Mouse (Mus musculus) frontal cortex, postnatal 10 days (tissue): Measurements from ENCODE around the gene Gng3.
"Not testable (repeated sequence)": the region's sequence is repeated elsewhere in the genome, so short reads cannot be mapped to it uniquely, and the experiment has no call there.

Experiments
- DNase-seq, 2 experiments: peaks; one replicate each; pipeline ENCODE4 v3.0.0; 2022; ENCODE audit warnings: low spot score in 2 of 2, mixed read lengths in 1 of 2

The Gng3 gene

DNA sequence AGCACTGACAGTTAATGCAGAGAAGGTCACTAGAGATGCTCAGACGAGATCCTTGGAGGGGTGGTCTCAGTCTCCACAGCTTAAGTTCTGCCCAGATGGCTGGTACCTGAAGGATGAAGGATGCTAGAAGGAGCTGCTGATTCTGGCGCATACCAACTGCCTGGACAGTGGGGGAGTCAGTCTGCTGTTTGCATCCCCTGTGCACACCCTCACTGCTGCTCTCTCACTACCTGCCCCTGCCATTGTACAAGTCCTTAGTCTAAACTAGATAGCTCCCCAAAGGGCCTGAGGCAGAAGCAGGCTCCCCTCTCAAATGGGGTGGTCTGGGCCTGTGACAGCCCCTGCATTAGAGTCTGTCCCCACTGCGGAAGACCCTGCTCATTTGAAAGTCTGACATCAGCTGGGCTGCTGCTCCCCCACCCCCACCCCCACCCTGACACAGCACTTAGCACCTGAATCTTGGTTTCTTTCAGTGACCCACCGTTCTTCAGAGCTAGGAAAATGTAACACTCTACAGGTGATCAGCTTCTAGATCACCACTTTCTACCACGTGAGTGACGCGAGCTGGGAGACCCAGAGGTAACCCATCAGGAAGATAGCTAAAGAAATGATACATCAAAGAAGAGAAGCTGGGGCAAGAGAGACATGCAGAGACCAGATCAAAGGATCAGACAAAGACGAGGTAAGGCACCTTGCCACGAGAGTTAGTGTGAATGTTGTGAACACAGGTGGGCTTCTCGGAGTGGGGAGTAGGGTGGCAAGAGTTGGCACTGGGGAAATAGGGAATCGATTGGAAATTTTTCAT lies at the start of gene Gng3:
TSS of gene Gng3 (minus strand) at position 92 of the 805 bp plus-strand sequence.
- DNase-seq = peak; percentile 78 to 84

DNA sequence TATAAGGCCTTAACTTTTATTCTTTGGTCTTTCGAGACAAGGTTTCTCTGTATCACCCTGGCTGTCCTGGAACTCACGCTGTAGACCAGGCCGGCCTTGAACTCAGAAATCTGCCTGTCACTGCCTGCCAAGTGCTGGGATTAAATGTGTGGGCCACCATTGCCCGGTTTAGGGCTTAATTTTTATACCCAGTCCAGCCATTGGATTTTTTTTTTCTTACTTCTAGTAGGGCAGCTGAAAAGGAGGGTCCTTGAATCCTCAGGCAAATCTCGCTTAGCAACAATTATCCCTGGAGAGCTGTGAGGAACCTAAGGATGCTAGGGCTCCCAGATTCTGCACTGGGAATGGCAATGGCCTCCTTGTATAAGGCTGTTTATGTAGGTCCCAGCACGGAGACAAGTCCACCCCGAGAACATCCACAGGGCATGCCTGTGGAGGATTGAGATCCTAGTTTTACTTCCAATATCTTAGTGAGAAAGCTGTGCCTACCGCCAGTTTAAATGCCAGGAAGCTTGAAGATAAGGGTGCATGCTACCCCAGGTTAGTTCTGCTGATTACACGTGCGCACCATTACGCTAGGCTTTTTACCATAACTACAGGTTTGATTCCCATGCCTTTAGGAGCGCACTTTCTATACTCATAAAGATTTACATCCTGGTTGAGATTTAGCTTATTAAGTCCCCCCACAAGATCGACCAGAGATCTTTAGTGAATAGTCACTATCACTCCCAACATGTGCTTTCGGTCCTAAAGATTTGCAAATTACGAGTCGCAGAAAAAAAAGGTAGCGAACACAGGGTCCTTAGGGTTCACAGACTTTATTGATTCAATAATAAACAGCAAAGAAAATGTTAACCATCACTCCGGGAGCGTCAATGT lies 48.8 kb upstream of the Gng3 start:
- no peak for DNase-seq

DNA sequence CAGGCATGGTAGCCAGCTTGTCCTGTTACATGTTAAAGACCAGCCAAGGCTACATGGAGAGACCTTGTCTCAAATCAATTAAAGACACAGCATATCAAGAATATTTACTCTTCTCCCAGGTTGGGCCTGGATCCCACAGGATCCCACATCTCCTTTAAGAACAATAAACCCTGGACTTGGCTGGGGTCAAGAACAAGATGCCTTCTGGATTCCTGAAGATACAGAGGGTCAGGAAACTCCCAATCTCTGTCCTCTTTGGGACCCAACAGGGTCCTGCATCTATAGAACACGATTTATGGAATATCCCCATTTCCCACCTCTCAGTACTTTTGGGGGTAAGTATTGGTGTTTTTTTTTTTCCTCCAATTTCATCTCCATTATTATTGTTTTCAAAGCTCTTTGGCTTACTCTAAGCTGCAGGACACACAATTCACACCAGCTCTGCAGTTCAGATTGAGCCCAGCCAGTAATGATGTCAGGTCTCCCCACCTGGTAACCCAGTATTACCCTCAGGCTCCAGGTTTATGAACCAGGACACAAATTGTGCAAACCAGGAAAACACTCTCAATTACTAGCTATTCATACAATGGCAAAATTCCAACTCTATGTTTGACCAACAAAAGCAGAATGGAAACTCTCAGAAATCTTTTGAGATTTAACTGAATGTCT lies 48.1 kb upstream of the Gng3 start:
- no peak for DNase-seq

DNA sequence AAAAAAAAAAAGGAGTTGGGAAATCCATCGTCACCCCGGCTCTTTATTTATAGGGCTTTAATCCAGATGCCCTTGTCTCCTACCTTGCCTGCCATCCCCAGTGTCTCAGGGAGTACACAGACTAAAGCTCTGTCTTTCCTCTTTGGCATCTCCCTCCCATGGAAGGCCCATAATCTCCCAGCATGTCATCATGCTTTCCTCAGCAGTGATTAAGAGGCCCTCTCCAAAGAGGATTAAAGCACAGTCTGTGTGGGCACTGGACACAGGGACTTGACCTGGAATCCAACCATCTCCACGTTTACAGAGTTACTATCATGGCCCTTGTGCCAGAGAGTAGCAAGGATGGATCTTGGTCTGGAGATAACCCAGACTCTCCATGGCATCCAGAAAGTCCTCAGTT lies 44.6 kb upstream of the Gng3 start, which contains the start of the genes Lbhd1 and Gm49403:
TSS of gene Lbhd1 (plus strand) at position 117 of the 400 bp plus-strand sequence.
TSS of gene Gm49403 (plus strand) at position 315 of the 400 bp plus-strand sequence.
- no peak for DNase-seq

DNA sequence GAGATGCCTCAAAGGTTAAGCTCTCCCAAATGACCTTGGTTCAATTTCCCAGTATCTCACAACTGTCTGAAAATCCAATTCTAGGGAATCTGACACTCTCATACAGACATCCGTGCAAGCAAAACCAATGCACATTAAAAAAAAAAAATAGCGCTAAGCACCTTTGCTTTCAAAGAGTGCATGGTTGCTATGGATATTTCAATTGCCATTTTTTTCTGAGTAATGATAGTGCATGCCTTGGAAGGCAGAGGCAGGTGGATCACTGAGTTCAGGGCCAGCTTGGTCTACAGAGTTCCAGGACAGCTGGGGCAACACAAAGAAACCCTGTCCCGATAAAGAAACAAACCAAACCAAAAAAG lies 42.0 kb upstream of the Gng3 start:
- no peak for DNase-seq

DNA sequence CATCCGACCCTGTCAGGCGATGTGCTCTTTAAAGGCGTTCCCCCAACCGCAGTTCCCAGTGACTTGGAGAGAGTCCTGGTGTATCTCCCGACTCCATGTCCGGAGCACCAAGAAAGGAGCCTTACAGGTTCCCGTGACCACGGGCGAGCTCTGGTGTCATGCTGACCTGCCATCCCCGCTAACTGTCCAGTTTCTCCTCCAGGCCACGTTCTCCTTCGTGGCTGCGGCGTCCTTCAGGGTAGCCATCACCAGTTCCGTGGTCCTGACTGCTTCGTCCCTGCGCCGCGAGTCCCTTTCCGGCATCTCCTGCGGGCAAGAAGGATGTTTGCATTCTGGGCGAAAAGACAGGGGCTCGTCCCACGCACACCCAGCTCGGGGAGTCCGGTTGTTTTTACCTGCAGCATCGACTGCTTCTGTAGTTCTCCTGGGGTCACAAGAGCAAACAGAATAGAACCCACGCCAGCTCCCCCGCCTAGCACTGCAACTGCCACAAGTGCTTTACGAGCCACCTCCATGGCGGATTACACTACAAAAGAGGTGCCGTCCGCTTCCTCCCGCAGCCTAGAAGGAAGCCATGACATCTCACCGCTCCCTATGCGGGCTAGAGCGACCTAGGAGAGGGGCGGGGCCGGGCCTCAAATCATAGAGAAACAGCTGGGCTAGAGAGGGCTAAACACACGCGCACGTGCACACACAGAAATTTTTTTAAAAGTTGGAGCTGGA lies 41.5 kb upstream of the Gng3 start, which contains the start of gene Uqcc3:
TSS of gene Uqcc3 (minus strand) at position 613 of the 723 bp plus-strand sequence.
- peak; percentile 85 to 87 for DNase-seq

DNA sequence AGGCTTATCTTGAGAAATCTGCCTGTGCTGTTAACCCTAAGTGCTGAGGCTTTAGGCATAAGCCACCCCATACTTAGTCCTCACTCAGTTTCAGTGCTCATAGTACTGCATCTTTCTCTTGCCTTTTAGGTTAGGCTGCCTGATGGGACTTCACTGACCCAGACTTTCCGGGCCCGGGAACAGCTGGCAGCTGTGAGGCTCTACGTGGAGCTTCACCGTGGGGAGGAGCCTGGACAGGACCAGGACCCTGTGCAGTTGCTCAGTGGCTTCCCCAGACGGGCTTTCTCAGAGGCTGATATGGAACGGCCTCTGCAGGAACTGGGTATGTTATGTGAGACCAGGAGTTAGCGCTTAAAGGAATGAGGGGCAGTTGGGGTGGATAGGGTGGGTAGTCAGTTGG lies 36.0 kb upstream of the Gng3 start:
- no peak for DNase-seq

DNA sequence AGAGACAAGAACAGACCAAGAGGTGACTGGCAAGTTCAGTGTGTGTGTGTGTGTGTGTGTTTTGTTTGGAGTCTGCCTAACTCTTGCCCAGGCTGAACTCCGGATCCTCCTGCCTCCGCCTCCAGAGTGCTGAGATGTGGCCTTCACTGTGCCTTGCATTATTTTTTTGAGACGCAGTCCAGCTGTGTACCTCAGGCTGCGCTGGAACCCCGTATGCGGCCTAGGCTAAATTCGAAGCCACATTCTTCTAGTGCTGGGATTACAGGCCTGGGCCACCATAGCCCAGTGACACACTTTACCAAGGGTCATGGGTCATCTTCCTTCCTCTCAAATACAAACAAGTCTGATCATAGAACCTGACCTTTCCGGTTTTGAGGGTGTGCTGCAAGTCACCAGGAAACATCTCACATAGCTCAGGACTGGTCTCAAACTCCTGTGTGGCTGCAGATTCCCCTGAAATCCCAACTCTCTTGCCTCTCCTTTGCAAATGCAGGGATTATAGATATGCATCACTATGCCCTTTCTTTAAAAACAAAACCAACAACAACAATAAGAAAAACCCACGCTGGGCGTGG lies 33.4 kb upstream of the Gng3 start:
- DNase-seq = no peak

DNA sequence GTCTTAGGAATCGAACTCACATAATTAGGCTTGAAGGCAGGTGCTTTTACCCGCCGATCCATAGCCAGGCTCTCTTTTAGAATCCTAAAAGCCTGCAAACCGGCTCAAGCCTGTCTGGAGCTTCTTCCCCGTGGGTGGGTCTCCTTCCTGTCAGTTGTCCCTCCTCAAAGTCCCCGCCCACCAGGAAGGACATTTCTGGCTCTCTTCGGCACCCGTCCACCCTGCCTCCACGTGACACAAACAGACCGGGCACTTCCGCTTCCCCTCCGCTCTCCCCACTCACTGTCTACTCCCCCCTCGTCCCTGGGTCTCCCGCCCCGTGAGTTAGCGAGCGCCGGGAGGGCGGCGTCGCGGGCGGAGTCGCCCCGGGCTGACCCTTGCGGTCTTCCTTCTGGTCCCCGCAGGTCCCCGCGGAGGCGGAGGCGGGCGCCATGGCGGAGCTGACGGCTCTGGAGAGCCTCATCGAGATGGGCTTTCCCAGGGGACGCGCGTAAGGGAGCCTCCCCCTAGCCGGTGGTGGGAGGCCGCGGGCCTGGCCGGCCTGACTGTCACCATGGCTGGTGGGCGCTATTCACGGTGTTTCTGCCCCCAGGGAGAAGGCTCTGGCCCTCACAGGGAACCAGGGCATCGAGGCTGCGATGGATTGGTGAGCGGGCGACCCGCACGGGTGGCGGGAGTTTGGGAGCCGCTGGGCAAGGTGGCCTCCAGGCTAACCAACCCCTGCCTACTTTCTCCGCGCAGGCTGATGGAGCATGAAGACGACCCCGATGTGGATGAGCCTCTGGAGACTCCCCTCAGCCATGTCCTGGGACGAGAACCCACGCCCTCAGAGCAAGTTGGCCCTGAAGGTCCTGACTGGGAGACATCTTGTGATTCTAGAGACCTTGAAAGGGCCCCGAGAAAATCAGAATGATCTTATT lies 32.5 kb upstream of the Gng3 start, which contains the start of gene Ubxn1:
TSS of gene Ubxn1 (plus strand) at position 230 of the 920 bp plus-strand sequence.
- DNase-seq = peak; percentile 97 to 98

DNA sequence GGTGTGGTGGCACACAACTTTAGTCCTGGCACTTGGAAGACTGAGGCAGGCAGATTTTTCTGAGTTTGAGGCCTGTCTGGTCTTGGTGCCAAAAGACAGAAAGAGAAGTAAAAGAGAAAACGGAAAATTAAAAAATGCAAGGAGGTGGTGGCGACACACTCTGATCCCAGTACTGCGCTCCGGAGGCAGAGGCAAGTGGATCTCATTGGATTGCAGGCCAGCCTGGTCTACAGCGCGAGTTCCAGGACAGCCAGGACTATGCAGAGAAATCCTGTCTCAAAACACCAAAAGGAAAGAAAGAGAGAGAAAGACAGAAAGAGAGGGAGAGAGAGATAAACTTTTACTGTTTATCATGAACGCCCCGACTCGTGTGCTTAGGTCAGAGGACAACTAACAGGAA lies 31.8 kb upstream of the Gng3 start:
- no peak for DNase-seq

DNA sequence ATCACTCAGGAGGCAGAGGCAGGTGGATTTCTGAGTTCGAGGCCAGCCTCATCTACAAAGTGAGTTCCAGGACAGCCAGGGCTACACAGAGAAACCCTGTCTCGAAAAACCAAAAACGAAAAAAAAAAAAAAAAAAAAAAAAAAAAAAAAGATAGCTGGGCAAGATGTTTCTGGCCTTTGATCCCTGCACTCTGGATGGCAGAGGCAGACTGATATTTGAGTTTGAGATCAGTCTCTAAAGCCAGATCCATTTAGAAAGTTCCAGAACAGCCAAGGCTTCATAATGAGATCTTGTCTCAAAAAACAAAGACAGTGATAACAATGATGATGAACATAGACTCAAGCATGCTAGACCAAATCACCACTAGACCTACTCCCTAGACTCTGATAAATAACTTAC lies 31.4 kb upstream of the Gng3 start:
- DNase-seq = not testable (repeated sequence)

DNA sequence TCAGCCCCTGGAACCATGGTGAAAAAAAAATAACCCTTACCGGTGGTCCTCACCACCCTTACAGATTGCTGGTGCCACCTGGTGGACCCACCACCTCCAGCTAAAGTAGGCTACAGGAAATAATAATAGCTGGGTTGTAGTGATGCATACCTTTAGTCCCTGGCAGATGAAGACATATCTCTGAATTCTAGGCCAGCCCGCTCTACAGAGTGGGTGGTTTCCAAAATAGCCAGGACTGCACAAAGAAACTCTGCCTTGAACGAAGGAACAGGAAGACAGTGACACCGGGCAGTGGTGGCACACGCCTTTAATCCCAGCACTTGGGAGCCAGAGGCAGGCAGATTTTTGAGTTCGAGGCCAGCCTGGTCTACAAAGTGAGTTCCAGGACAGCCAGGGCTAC lies 25.3 kb upstream of the Gng3 start:
- DNase-seq = no peak

DNA sequence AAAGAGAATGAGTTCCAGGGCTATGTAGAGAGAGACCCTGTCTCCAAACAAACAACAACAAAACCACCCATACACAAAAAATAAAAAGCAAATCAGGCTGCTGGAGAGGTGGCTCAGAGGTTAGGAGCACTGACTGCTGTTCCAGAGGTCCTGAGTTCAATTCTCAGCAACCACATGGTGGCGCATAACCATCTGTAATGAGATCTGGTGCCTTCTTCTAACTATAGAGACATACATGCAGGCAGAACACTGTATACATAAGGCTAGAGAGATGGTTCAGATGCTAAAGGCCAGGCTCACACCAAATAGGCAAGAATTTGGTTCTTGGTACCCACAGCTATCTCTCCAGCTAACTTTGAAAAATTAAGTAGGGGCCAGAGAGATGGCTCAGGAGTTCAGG lies 20.0 kb upstream of the Gng3 start:
- DNase-seq = no peak

DNA sequence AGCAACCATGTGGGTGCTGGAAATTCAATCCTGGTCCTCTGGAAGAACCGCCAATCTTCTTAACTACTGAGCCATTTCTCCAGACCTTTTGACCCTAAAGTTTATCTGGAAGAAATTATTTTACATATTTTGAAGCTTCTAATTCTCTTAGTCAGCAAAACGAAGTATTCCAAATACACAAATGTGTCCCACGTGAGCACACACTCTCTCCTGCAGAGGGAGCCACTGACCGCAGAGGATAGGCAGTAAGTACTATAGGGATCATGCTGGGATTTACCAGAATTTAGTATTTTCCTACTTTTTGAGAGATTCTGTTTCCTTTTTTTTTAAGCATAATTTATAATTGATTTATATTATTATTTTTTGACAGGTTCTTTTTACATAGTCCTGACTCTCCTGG lies 18.7 kb upstream of the Gng3 start:
- DNase-seq = no peak

DNA sequence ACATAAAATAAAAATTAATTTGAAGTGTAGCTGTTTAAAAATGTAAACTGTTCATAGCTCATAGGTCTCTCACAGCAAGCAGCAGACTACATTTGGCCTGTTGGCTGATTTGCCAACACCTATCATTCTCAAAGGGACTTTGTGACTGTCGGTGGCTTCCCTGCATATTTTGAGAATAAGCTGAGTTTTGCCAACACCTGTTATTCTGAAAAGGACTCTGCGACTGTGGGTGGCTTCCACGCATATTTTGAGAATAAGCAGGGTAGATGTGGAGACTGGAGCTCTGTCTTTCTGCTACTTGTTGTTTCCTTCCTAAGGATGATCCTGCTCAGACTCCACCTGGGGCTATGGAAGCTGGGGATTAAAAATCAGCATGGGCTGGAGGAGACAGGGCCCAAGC lies 14.1 kb upstream of the Gng3 start:
- DNase-seq = no peak

DNA sequence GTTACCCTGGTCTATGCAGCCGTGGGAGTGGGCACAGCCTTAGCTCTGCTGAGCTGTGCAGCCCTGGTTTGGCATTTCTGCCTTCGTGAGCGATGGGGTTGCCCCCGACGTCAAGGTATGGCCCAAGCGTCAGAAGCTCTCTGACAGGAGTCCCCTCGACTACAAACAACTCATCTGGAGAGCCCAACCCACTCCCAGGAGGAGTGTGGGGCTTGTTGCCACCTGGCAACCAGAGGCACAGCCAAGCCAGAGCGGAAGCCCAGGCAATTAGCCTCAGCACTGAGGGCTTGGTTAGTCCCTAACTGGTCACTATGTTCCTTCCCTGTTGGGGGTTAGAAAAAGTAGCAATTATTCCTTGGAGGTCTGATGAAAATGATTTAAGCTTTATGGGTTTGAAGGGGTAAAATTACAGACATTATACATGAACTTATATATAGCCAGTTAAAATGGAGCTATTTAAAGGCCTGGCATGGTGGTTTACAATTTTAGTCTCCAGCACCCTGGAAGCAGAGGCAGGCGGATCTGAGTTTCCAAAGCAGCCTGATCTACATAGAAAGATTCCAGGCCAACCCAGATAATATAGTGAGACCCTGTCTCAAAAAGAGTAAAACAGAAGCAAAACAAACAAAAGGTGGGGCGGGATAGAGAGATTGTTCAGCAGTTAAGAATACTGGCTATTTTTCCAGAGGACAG lies 13.4 kb upstream of the Gng3 start:
- no peak for DNase-seq

DNA sequence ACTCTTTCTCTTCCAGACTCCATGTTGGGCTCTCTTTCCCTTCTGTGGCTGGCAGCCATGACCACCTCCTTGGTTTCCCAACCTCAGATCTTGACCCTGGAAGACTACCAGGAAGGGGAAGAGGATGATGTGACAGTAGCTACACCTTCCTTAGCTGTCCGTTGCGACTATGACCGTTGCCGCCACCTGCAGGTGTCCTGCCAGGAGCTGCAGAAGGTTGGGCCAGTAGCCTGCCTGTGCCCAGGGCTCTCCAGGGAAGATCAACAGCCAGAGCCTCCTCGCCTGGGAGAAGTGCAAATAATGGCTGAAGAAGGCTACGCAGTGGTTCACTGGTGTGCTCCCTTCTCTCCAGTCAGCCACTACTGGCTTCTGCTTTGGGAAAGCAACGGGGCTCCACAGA lies 12.6 kb upstream of the Gng3 start:
- no peak for DNase-seq

DNA sequence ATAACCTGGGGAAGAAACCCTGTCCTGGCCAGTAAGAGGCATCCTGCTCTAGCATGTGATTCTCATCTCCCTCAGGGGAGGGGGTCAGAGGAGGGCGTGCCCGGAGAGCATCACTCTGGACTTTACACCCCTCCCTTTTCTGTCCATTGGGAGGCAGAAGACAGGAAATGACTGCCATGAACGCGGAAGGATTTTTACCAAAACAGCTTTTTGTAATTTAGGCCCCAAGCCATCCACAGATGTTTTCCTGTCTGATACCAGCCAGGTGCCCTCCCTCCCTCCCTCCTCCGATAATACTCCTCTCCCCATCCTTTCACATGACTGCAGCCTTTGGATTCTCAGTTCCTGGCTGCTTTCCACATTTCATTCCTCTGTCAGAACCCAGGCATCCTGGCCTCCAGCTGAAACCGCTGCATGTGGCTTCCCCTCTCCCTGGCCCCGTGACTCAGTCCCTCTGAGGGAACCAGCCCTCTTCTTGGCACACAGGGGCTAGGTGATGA lies 11.5 kb upstream of the Gng3 start, which contains the start of gene Lrrn4cl:
TSS of gene Lrrn4cl (plus strand) at position 367 of the 500 bp plus-strand sequence.
- DNase-seq = no peak

DNA sequence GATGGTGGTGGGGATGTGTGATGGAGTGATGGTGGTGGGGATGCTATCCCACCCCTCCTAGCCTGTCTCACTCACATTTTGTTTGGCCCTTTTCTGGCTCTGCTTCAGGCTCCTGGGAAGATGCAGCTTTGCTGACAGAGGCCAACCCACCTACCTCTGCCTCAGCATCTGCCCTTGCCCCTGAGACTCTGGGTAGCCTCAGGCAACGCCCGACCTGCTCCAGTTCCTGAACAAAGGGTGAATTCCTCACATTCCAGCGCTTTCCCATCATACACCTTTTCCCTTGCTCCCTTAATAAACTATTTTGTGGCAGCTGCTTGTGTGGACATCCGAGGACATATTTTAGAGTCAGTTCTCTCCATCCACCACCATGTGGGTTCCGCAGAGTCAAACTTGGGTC lies 9.4 kb upstream of the Gng3 start:
- no peak for DNase-seq
